Mouse (Mus musculus) limb, embryonic 12.5 days (tissue): ENCODE data around the gene Ppfibp1. TPM values are rescaled to one million over a fixed set of nuclear protein-coding genes. Genes with fewer than 3 reads are reported as not detected.

ENCODE experiments used
- ATAC-seq: fragments of 200-750 bp; cut with Nextera tagmentation; 2 replicates; pipeline ENCODE4 v1.8.0; 2017; ENCODE audit warnings: low read depth, moderate TSS enrichment; ENCODE audit not compliant: insufficient number of reproducible peaks, insufficient read depth, low FRiP score, low TSS enrichment
- H3K27ac ChIP-seq: fragments of 300-500 bp; sonication (generic); 2 replicates; pipeline ENCODE4 v1.5.1; 2016; ENCODE audit warnings: mild to moderate bottlenecking, moderate library complexity
- H3K27me3 ChIP-seq: fragments of 300-500 bp; sonication (generic); 2 replicates; pipeline ENCODE4 v1.6.1; 2016; ENCODE audit warnings: mild to moderate bottlenecking, moderate library complexity
- H3K36me3 ChIP-seq: fragments of 300-500 bp; sonication (generic); 2 replicates; pipeline ENCODE4 v1.6.1; 2016; ENCODE audit warnings: mild to moderate bottlenecking, moderate library complexity
- H3K4me1 ChIP-seq: fragments of 300-500 bp; sonication (generic); replicated peaks from 2 replicates; pipeline ENCODE4 v1.6.1; 2016
- H3K4me2 ChIP-seq: fragments of 300-500 bp; sonication (generic); 2 replicates; pipeline ENCODE4 v1.6.1; 2016; ENCODE audit warnings: mild to moderate bottlenecking, moderate library complexity
- H3K4me3 ChIP-seq: fragments of 300-500 bp; sonication (generic); replicated peaks from 2 replicates; pipeline ENCODE4 v1.5.1; 2016; ENCODE audit warnings: mild to moderate bottlenecking
- H3K9ac ChIP-seq: fragments of 300-500 bp; sonication (generic); replicated peaks from 2 replicates; pipeline ENCODE4 v1.6.1; 2016; ENCODE audit warnings: mild to moderate bottlenecking, moderate library complexity
- H3K9me3 ChIP-seq: fragments of 300-500 bp; sonication (generic); 2 replicates; pipeline ENCODE4 v1.6.1; 2016; ENCODE audit warnings: mild to moderate bottlenecking, moderate library complexity
- WGBS: fragments of 180-500 bp; shearing (Covaris S2); methylation state at CpG from one replicate; pipeline ENCODE4 v1.1.7; 2016; 5-methylcytosine and 5-hydroxymethylcytosine counted together
- polyA plus RNA-seq: library from polyadenylated mRNA; unstranded; fragments of >200 nt; fragmentation: Nextera tagmentation; extraction: Ambion mirVana; gene quantifications from 2 replicates; pipeline ENCODE4 v1.2.1, GENCODE M21; 2016

Ppfibp1 gene
- polyA plus RNA-seq, 1 experiment from 2014 or later, result 61.0 TPM

- H3K4me3 ChIP-seq, result no peak overlapping the region
- H3K9ac ChIP-seq, result no peak overlapping the region
- 86% methylated on average over 2 of the region's 2 CpGs for WGBS
- peaks cover 3% of the 10 kb centered on the region; the same call in 1 of the 2 replicates for H3K4me1 ChIP-seq
- H3K9me3 ChIP-seq, result no peaks in the 10 kb centered on the region
- ATAC-seq, result no peak
- H3K27ac ChIP-seq, result no peak overlapping the region
- H3K36me3 ChIP-seq, result peaks cover 3% of the 10 kb centered on the region; the same call in 1 of the 2 replicates
- no peak overlapping the region for H3K4me2 ChIP-seq
- no peaks in the 10 kb centered on the region for H3K27me3 ChIP-seq
Measured at GRCm38 (mm10) chr6:146903632-146904031, 15.3 kb downstream of the Ppfibp1 start.

DNA sequence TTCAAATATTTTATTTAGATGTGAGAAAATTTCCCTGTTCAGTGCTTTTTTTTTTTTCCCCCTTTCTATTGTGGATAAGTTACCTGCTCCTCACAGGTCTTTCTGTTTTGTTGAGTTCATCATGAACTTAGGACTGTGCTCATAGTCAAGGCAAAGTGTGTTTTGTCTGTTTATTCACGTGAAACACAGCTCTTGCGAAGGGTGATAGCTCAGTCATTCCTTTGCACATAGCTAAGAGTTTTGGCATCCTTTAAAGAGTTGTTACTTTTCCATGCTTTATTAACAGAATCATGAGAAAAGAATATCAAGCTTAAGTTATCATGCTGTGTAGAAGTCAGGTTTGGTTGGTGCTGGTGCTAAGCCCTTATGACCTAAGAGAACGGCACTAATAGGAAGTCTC lies 16.4 kb downstream of the Ppfibp1 start:
- 89% methylated on average over 3 of the region's 3 CpGs for WGBS
- Histone ChIP-seq H3K27ac (no peak overlapping the region), H3K36me3 (peaks cover 3% of the 10 kb centered on the region; the same call in 1 of the 2 replicates), H3K27me3 (no peaks in the 10 kb centered on the region), H3K9me3 (no peaks in the 10 kb centered on the region), H3K4me1 (0 out of 2 replicates have a peak, but pooled peaks cover 2% of the 10 kb centered on the region), H3K4me2 (no peak overlapping the region), H3K9ac (no peak overlapping the region), H3K4me3 (no peak overlapping the region)
- ATAC-seq, result no peak

GRCm38 (mm10) chr6:146906000-146906786 lies 17.9 kb downstream of the Ppfibp1 start:
- H3K9me3 ChIP-seq, result no peaks in the 10 kb centered on the region
- 0 out of 2 replicates have a peak, but pooled peaks cover 2% of the 10 kb centered on the region for H3K4me1 ChIP-seq
- no peak for ATAC-seq
- no peaks in the 10 kb centered on the region for H3K27me3 ChIP-seq
- WGBS, result 76% methylated on average over 3 of the region's 3 CpGs
- H3K9ac ChIP-seq, result no peak overlapping the region
- H3K4me3 ChIP-seq, result no peak overlapping the region
- H3K4me2 ChIP-seq, result no peak overlapping the region
- H3K27ac ChIP-seq, result no peak overlapping the region
- H3K36me3 ChIP-seq, result no peaks in the 10 kb centered on the region

DNA sequence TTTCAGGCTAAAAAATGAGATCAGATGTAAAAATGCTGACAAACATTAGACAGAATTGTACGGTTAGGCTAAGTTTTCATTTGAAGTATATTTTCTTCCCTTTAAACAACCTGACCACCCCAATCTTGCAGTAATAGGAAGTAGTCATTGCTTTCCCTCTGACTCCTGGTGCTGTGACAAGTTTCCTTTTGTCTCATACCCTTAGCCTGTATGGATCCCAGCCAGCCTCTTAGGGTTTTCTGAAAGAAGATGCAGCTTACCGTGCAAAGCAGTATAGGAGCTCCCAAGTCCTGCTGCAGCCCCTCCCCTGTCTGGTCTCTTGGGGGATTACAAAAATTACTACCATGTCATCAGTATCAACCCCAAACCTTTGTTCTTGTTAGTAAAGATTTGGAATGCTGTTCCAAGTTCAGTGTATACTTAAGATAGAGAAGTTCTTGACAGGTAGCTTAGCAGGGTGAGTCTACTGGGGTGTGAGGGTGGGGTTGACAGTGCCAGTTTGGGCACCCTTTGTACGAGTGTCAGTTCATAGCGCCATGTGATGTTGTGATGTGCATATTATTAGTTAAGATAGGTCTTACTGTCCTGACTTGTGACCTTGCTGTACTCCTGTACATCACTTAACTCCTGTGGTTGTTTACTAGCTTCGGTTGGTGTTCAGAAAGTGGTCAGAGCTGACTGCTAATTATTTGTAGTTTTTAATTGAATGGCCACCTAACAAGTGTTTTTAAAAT lies 18.9 kb downstream of the Ppfibp1 start:
- H3K4me3 ChIP-seq, result no peak overlapping the region
- 84% methylated on average over 5 of the region's 5 CpGs for WGBS
- no peak overlapping the region for H3K4me2 ChIP-seq
- no peaks in the 10 kb centered on the region for H3K9me3 ChIP-seq
- no peak overlapping the region for H3K9ac ChIP-seq
- no peaks in the 10 kb centered on the region for H3K36me3 ChIP-seq
- no peaks in the 10 kb centered on the region for H3K27me3 ChIP-seq
- no peak for ATAC-seq
- H3K27ac ChIP-seq, result no peak overlapping the region
- peaks cover 10% of the 10 kb centered on the region for H3K4me1 ChIP-seq

- H3K4me2 ChIP-seq, result no peak overlapping the region
- no peak overlapping the region for H3K9ac ChIP-seq
- ATAC-seq, result no peak
- H3K27ac ChIP-seq, result no peak overlapping the region
- 98% methylated on average over 1 of the region's 1 CpGs for WGBS
- H3K4me3 ChIP-seq, result no peak overlapping the region
- no peaks in the 10 kb centered on the region for H3K9me3 ChIP-seq
- H3K36me3 ChIP-seq, result no peaks in the 10 kb centered on the region
- H3K4me1 ChIP-seq, result peaks cover 12% of the 10 kb centered on the region
- H3K27me3 ChIP-seq, result no peaks in the 10 kb centered on the region
Measured at GRCm38 (mm10) chr6:146907795-146908190, 19.5 kb downstream of the Ppfibp1 start.

- no peak overlapping the region for H3K4me2 ChIP-seq
- H3K4me3 ChIP-seq, result no peak overlapping the region
- no peaks in the 10 kb centered on the region for H3K9me3 ChIP-seq
- no peak overlapping the region for H3K27ac ChIP-seq
- peaks cover 22% of the 10 kb centered on the region for H3K4me1 ChIP-seq
- no peak for ATAC-seq
- 75% methylated on average over 2 of the region's 2 CpGs for WGBS
- no peaks in the 10 kb centered on the region for H3K36me3 ChIP-seq
- H3K27me3 ChIP-seq, result no peaks in the 10 kb centered on the region
- no peak overlapping the region for H3K9ac ChIP-seq
Measured at GRCm38 (mm10) chr6:146908801-146909200, 20.5 kb downstream of the Ppfibp1 start.

DNA sequence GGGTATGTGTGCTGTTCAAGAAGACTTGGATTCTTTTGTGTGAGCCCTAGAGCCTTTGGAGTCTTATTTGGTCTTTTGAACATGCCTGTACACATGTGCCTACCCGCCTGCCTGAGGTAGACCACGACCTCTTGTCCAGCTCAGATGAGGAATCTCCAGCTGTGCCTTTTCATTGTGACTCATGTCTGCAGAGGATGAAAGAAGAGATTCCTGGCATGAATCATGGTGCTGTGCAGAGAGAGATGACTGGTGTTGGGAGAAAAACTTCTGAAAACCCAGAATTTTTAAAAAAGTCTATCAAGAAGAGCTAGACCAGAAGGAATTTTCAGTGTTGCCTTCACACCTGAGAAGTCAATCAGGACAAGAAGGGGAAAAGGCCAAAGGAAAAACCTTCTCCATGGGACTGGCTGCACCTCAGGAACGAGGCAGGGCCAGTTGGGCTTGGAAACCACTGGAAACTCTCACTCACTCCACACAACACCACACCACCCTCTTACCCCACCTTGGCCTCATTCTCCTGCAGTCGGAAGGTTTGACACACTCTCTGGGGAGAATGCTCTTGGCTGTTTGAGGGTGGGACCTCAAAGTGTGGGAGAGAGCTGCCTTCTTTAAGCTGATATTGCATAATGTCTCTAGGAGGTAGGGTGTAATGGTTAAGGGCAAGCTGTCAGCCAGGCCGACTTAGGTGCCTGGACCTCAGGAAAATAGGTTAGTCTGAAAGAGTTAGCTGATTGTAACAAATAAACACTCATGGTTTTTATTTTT lies 21.6 kb downstream of the Ppfibp1 start:
- Histone ChIP-seq H3K4me1 (peaks cover 28% of the 10 kb centered on the region), H3K4me2 (no peak overlapping the region), H3K4me3 (no peak overlapping the region), H3K9ac (no peak overlapping the region), H3K9me3 (no peaks in the 10 kb centered on the region), H3K27ac (no peak overlapping the region), H3K36me3 (no peaks in the 10 kb centered on the region), H3K27me3 (no peaks in the 10 kb centered on the region)
- WGBS, result 80% methylated on average over 5 of the region's 5 CpGs
- ATAC-seq, result no peak

DNA sequence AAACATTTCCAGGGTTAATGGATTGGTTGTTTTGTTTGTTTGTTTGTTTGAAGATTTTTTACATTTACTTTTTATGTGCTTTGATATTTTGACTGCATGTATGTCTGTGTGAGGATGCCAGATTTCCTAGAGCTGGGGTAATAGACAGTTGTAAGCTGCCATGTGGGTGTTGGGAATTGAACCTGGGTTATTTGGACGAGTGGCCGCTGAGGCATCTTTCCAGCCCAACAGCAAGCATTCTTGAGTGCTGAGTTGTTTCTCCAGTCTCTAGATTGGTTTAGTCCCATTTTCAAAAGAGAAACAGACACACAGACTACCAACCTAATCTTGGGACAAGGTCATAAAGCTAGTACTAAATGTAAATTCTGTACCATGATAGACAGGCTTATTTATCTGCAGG lies 22.5 kb downstream of the Ppfibp1 start:
- 83% methylated on average over 2 of the region's 2 CpGs for WGBS
- Histone ChIP-seq H3K9me3 (no peaks in the 10 kb centered on the region), H3K4me2 (no peak overlapping the region), H3K9ac (no peak overlapping the region), H3K4me1 (peaks cover 28% of the 10 kb centered on the region), H3K4me3 (no peak overlapping the region), H3K36me3 (no peaks in the 10 kb centered on the region), H3K27me3 (no peaks in the 10 kb centered on the region), H3K27ac (no peak overlapping the region)
- no peak for ATAC-seq

- Histone ChIP-seq H3K9me3 (no peaks in the 10 kb centered on the region), H3K4me2 (no peak overlapping the region), H3K9ac (no peak overlapping the region), H3K27me3 (no peaks in the 10 kb centered on the region), H3K4me3 (no peak overlapping the region), H3K4me1 (peaks cover 27% of the 10 kb centered on the region), H3K36me3 (0 out of 2 replicates have a peak, but pooled peaks cover under 1% of the 10 kb centered on the region), H3K27ac (peak overlapping the region; percentile 79)
- WGBS, result 19% methylated on average over 3 of the region's 3 CpGs
- no peak for ATAC-seq
Measured at GRCm38 (mm10) chr6:146912835-146913488, 24.7 kb downstream of the Ppfibp1 start.

- no peak overlapping the region for H3K4me3 ChIP-seq
- no peak overlapping the region for H3K4me2 ChIP-seq
- H3K4me1 ChIP-seq, result peaks cover 27% of the 10 kb centered on the region
- no peaks in the 10 kb centered on the region for H3K27me3 ChIP-seq
- peaks cover 6% of the 10 kb centered on the region; the same call in 1 of the 2 replicates for H3K36me3 ChIP-seq
- WGBS, result 29% methylated on average over 4 of the region's 4 CpGs
- no peaks in the 10 kb centered on the region for H3K9me3 ChIP-seq
- peak overlapping the region; percentile 79 for H3K27ac ChIP-seq
- no peak overlapping the region for H3K9ac ChIP-seq
- no peak for ATAC-seq
Measured at GRCm38 (mm10) chr6:146913489-146914198, 25.4 kb downstream of the Ppfibp1 start.
